Mouse (Mus musculus) midbrain, embryonic 10.5 days (tissue): ENCODE data around the gene Prom1. TPM values are rescaled to one million over a fixed set of nuclear protein-coding genes. Genes with fewer than 3 reads are reported as not detected.
"Not testable (repeated sequence)": the region's sequence is repeated elsewhere in the genome, so short reads cannot be mapped to it uniquely, and the experiment has no call there.

Experiments used
- DNase-seq: peaks from one replicate; pipeline ENCODE4 v3.0.0-alpha.2; 2017; ENCODE audit warnings: low spot score
- H3K27ac ChIP-seq: fragments of 300-500 bp; sonication (generic); replicated peaks from 2 replicates; pipeline ENCODE4 v1.5.1; 2016; ENCODE audit warnings: mild to moderate bottlenecking
- H3K27me3 ChIP-seq: fragments of 300-500 bp; sonication (generic); 2 replicates; pipeline ENCODE4 v1.6.1; 2016; ENCODE audit warnings: low read depth, mild to moderate bottlenecking; ENCODE audit not compliant: poor library complexity, severe bottlenecking
- H3K36me3 ChIP-seq: fragments of 300-500 bp; sonication (generic); 2 replicates; pipeline ENCODE4 v1.6.1; 2016; ENCODE audit warnings: mild to moderate bottlenecking, moderate library complexity
- H3K4me1 ChIP-seq: fragments of 300-500 bp; sonication (generic); 2 replicates; pipeline ENCODE4 v1.6.1; 2016
- H3K4me3 ChIP-seq: fragments of 300-500 bp; sonication (generic); 2 replicates; pipeline ENCODE4 v1.5.1; 2016; ENCODE audit warnings: mild to moderate bottlenecking, moderate library complexity
- H3K9me3 ChIP-seq: fragments of 300-500 bp; sonication (generic); replicated peaks from 2 replicates; pipeline ENCODE4 v1.6.1; 2016; ENCODE audit warnings: mild to moderate bottlenecking
- WGBS: fragments of 180-500 bp; shearing (Covaris S2); methylation state at CpG from one replicate; pipeline ENCODE4 v1.1.7; 2016; 5-methylcytosine and 5-hydroxymethylcytosine counted together
- polyA plus RNA-seq: library from polyadenylated mRNA; unstranded; fragments of >200 nt; fragmentation: Nextera tagmentation; extraction: Ambion mirVana; gene quantifications from 2 replicates; pipeline ENCODE4 v1.2.1, GENCODE M21; 2016

The Prom1 gene
- polyA plus RNA-seq: 173 and 180 TPM in 2 replicates

DNA sequence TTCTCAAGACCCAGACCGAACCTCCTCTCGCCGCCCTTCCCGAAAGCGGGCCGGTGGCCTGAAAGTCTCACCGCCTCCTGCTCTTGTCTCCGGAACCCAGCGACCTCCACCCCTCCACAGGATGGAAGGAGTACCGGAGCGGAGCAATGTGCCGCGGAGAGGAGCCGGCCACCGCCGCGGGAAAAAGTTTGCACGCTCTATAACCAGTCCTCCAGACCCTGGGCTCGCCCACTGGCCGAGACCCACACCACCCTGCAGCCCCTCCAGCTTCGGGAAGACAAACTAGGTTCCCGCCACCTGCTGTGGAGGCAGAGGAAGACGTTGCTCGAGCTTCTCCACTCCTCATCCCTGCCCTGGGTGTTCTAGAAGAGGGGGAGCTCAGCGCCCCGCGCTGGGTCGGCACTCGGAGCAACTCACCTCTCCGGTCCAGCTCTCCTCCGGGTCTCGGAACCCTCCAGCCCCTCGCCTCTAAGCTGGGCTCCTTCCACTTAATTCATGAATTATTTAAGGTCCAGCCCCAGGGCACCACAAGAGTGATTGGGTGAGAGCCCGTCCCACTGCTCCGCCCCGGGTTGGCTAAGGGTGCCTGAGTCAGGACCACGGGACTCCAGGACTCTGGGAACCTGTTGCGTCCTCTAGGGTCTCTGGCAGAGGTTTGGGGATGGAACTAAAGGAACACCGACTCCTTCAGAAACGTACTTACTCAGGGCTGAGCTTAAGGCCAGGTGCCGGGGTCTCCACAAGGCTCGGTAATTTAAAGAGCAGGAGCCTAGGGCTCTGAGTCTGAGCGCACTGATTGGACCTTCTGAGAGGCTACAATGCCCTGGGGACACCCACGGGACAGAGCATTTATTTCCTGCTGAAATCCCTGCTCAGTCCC is at the start of gene Prom1:
Prom1 (minus strand) TSS at position 802 of the 880 bp plus-strand sequence.
- Histone ChIP-seq H3K27me3 (0 out of 2 replicates have a peak, but pooled peaks cover 9% of the 10 kb centered on the region), H3K4me1 (peaks cover 69% of the 10 kb centered on the region), H3K4me3 (peak within 1 kb of the TSS; percentile 89), H3K9me3 (0 out of 2 replicates have a peak, but pooled peaks cover 5% of the 10 kb centered on the region), H3K36me3 (peaks cover 21% of the 10 kb centered on the region), H3K27ac (peak within 1 kb of the TSS; percentile 99)
- DNase-seq: peak; percentile 80
- under 1% methylated on average over 44 of the region's 44 CpGs for WGBS

DNA sequence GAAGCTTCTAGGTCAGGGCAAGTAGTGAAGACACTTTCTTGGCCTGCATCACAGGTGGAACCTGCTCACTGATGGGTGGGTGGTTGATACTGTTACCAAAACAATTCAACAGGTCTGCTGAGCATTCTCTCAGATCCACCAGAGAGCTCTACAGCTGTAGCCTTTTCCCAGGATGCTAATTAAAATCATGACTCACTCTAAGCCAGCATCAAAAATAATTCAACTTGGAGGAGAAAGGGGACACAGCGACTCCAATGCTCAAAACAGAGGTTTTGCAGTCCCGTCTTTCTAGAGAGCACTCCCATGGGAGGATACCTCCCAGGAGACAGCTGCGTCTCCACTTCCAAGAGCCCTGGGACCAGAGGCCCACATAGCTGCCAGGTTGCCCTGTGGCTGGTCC is 45.9 kb upstream of the Prom1 start:
- no peaks in the 10 kb centered on the region for H3K36me3 ChIP-seq
- no peak overlapping the region for H3K4me3 ChIP-seq
- 0 out of 2 replicates have a peak, but pooled peaks cover 8% of the 10 kb centered on the region for H3K9me3 ChIP-seq
- DNase-seq: no peak
- peaks cover 5% of the 10 kb centered on the region for H3K4me1 ChIP-seq
- H3K27ac ChIP-seq: no peak overlapping the region
- H3K27me3 ChIP-seq: no peaks in the 10 kb centered on the region; the same call in 1 of the 2 replicates
- WGBS: 89% methylated on average over 3 of the region's 3 CpGs

GRCm38 (mm10) chr5:44146437-44147332 is 44.9 kb upstream of the Prom1 start:
- H3K27ac ChIP-seq: no peak overlapping the region
- H3K36me3 ChIP-seq: no peaks in the 10 kb centered on the region
- DNase-seq: no peak
- no peak overlapping the region for H3K4me3 ChIP-seq
- H3K4me1 ChIP-seq: peaks cover 5% of the 10 kb centered on the region
- 0 out of 2 replicates have a peak, but pooled peaks cover 8% of the 10 kb centered on the region for H3K9me3 ChIP-seq
- 89% methylated on average over 6 of the region's 6 CpGs for WGBS
- H3K27me3 ChIP-seq: no peaks in the 10 kb centered on the region; the same call in 1 of the 2 replicates

DNA sequence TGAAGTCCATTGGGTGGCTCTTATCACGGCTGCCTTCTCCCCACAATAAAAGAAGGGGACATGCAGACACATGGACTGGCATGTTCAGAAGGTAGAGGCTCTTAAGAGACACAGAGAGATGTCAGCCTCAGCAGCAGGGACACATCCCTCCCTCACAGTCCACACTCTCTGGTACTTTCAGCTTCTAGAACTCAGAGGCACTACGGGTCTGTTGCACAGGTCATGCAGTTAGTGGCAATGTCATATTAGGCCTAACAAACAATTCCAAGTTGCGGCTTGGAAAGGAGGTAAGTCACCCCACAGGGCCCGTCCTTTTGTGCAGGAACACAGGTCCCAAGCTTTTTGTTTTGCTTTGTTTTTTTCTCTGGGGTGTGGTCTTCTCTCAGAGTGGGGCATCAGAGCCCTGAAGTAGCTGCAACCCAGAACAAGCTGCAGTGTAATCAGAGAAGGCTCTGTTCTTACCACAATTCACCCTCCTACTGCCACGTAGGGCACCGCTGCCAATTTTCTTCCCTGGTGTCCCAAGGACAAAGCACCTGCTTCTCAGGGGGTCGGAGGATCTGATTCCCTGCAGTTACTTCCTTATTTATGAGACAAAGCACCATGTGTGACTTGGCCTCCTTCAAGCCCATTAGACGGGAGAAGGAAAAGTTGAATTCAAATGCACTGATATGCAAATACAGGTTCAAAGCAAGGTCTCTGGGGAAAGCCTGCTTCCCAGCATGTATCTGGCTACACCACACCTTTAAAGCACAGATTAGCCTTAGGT is 41.8 kb upstream of the Prom1 start:
- H3K27ac ChIP-seq: no peak overlapping the region
- H3K27me3 ChIP-seq: no peaks in the 10 kb centered on the region; the same call in 1 of the 2 replicates
- no peaks in the 10 kb centered on the region for H3K36me3 ChIP-seq
- peaks cover 5% of the 10 kb centered on the region for H3K4me1 ChIP-seq
- no peak overlapping the region for H3K4me3 ChIP-seq
- DNase-seq: no peak
- no peaks in the 10 kb centered on the region for H3K9me3 ChIP-seq
- WGBS: 29% methylated on average over 8 of the region's 8 CpGs

GRCm38 (mm10) chr5:44127487-44127886 is 25.7 kb upstream of the Prom1 start:
- Histone ChIP-seq H3K4me1 (no peaks in the 10 kb centered on the region), H3K36me3 (no peaks in the 10 kb centered on the region), H3K9me3 (no peaks in the 10 kb centered on the region), H3K27me3 (no peaks in the 10 kb centered on the region), H3K27ac (no peak overlapping the region), H3K4me3 (no peak overlapping the region)
- 87% methylated on average over 4 of the region's 4 CpGs for WGBS
- no peak for DNase-seq

DNA sequence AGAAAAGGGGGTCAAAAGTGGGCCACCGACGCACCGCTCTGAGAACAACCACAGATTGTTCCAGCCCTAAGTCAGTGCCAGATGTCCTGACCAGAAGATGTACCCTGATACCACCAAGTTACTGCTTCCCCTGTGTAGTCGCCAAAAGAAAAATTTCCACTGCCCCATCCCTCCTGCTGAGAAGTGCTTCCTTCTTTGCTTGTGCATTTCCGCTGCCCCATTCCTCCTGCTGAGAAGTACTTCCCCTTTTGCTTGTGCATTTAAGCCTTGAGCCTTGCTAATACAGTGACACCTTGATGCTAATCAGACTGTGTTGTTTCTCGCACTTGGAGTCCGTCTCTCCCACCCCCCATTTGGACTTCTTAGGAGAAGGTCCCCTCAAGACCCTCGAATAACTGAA is 24.7 kb upstream of the Prom1 start:
- 93% methylated on average over 8 of the region's 8 CpGs for whole genome bisulfite sequencing
- not testable (repeated sequence) for H3K36me3 ChIP-seq, H3K27me3 ChIP-seq, H3K27ac ChIP-seq, H3K4me3 ChIP-seq, DNase-seq, H3K9me3 ChIP-seq, H3K4me1 ChIP-seq

- Histone ChIP-seq H3K27ac (no peak overlapping the region), H3K9me3 (no peaks in the 10 kb centered on the region), H3K27me3 (no peaks in the 10 kb centered on the region), H3K4me3 (no peak overlapping the region), H3K36me3 (no peaks in the 10 kb centered on the region), H3K4me1 (no peaks in the 10 kb centered on the region)
- no peak for DNase-seq
- 93% methylated on average over 2 of the region's 2 CpGs for WGBS
Observed at GRCm38 (mm10) chr5:44121390-44121789, 19.6 kb upstream of the Prom1 start.

GRCm38 (mm10) chr5:44113138-44113537 is 11.3 kb upstream of the Prom1 start:
- Histone ChIP-seq H3K4me3 (no peak overlapping the region), H3K9me3 (no peaks in the 10 kb centered on the region), H3K27me3 (no peaks in the 10 kb centered on the region), H3K36me3 (no peaks in the 10 kb centered on the region), H3K27ac (no peak overlapping the region), H3K4me1 (no peaks in the 10 kb centered on the region)
- no peak for DNase-seq
- 91% methylated on average over 2 of the region's 2 CpGs for WGBS

GRCm38 (mm10) chr5:44109121-44109520 is 7.3 kb upstream of the Prom1 start:
- H3K9me3 ChIP-seq: 0 out of 2 replicates have a peak, but pooled peaks cover 6% of the 10 kb centered on the region
- H3K4me3 ChIP-seq: no peak overlapping the region
- no peaks in the 10 kb centered on the region for H3K27me3 ChIP-seq
- peaks cover 22% of the 10 kb centered on the region for H3K4me1 ChIP-seq
- 76% methylated on average over 2 of the region's 2 CpGs for WGBS
- no peaks in the 10 kb centered on the region for H3K36me3 ChIP-seq
- DNase-seq: no peak
- no peak overlapping the region for H3K27ac ChIP-seq

DNA sequence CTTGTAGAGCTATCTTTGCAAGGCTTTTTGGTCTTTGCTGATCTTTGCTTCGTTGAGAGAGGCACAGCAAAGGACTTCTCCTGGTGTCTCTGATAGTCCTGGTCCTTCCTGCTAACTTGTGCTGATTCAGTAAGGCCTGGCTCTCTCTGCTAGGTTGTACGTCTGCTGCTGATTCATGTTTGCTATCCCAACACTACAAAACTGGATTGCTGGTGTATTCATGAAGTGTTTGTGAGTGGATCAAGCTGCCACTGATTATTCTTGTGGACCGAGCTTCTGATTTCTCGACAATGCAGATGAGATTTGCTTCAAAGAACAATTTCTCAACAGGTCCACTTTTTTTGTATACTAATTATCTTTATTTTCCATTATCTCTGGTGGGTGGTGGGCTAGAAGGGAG is 6.3 kb upstream of the Prom1 start:
- peaks cover 22% of the 10 kb centered on the region for H3K4me1 ChIP-seq
- WGBS: 90% methylated on average over 4 of the region's 4 CpGs
- H3K27me3 ChIP-seq: no peaks in the 10 kb centered on the region
- no peak overlapping the region for H3K27ac ChIP-seq
- no peak for DNase-seq
- no peak overlapping the region for H3K4me3 ChIP-seq
- no peaks in the 10 kb centered on the region for H3K36me3 ChIP-seq
- H3K9me3 ChIP-seq: 0 out of 2 replicates have a peak, but pooled peaks cover 10% of the 10 kb centered on the region

- WGBS: 70% methylated on average over 4 of the region's 4 CpGs
- Histone ChIP-seq H3K27me3 (0 out of 2 replicates have a peak, but pooled peaks cover 9% of the 10 kb centered on the region), H3K9me3 (0 out of 2 replicates have a peak, but pooled peaks cover 10% of the 10 kb centered on the region), H3K27ac (peak overlapping the region; percentile 43; the same call in 1 of the 2 replicates), H3K4me1 (peaks cover 39% of the 10 kb centered on the region), H3K36me3 (no peaks in the 10 kb centered on the region), H3K4me3 (no peak overlapping the region)
- no peak for DNase-seq
Observed at GRCm38 (mm10) chr5:44105192-44105591, 3.4 kb upstream of the Prom1 start.

- Histone ChIP-seq H3K36me3 (no peaks in the 10 kb centered on the region), H3K27me3 (0 out of 2 replicates have a peak, but pooled peaks cover 9% of the 10 kb centered on the region), H3K4me3 (no peak overlapping the region), H3K4me1 (peaks cover 42% of the 10 kb centered on the region), H3K27ac (peak overlapping the region; percentile 43; the same call in 1 of the 2 replicates), H3K9me3 (0 out of 2 replicates have a peak, but pooled peaks cover 10% of the 10 kb centered on the region)
- 24% methylated on average over 8 of the region's 8 CpGs for WGBS
- peak; percentile 37 for DNase-seq
Observed at GRCm38 (mm10) chr5:44104686-44105085, 2.9 kb upstream of the Prom1 start.
